Mouse (Mus musculus) left cerebral cortex, postnatal 10 days (tissue): ENCODE results near the gene Eps15l1. TPM values are rescaled to one million over a fixed set of nuclear protein-coding genes. Genes with fewer than 3 reads are reported as not detected.

Experiments
- DNase-seq, 2 experiments: peaks; one replicate each; pipeline ENCODE4 v3.0.0; 2021 to 2022; ENCODE audit warnings: low spot score in 2 of 2, mixed read lengths in 1 of 2; ENCODE audit errors: extremely low spot score in 1 of 2
- intact Hi-C: fragments of 180-260 bp; cut with DNase I; formaldehyde crosslinking; loops from one replicate; pipeline ENCODE4 v1.15.1; 2025
- total RNA-seq, 2 experiments: library from RNA; stranded (reverse); gene quantifications; 2 replicates each; pipeline ENCODE4 v1.2.3; 2021

The Eps15l1 gene
- total RNA-seq, 2 experiments from 2014 or later, result 69.6 to 72.0 TPM

GRCm38 (mm10) chr8:72420571-72421361, 494 bp downstream of the Eps15l1 start:
- DNase-seq, result peak; percentile 31 to 83
- intact Hi-C loops, result no loop called here

- no peak for DNase-seq
- intact Hi-C loops, result no loop called here
Observed at GRCm38 (mm10) chr8:72418073-72418472, 3.2 kb downstream of the Eps15l1 start.

GRCm38 (mm10) chr8:72415252-72415651, 6.0 kb downstream of the Eps15l1 start:
- intact Hi-C loops, result no loop called here
- no peak for DNase-seq

- DNase-seq, result no peak
- intact Hi-C loops, result no loop called here
Observed at GRCm38 (mm10) chr8:72413839-72414238, 7.4 kb downstream of the Eps15l1 start.

GRCm38 (mm10) chr8:72409443-72409842, 11.8 kb downstream of the Eps15l1 start:
- intact Hi-C loops, result no loop called here
- no peak for DNase-seq

- intact Hi-C loops, result no loop called here
- no peak for DNase-seq
Observed at GRCm38 (mm10) chr8:72407878-72408277, 13.4 kb downstream of the Eps15l1 start.

GRCm38 (mm10) chr8:72402981-72403380, 18.3 kb downstream of the Eps15l1 start:
- intact Hi-C loops, result no loop called here

GRCm38 (mm10) chr8:72401381-72401780, 19.9 kb downstream of the Eps15l1 start:
- intact Hi-C loops, result no loop called here
- no peak for DNase-seq

More at GRCm38 (mm10) chr8:72402981-72403380, 18.3 kb downstream of the Eps15l1 start:
- DNase-seq, result no peak

- intact Hi-C loops, result loop anchor here (5.0 kb wide), 1 partner anchor 77 kb away; no protein-coding TSS in a partner anchor
- no peak for DNase-seq
Observed at GRCm38 (mm10) chr8:72385737-72386136, 35.5 kb downstream of the Eps15l1 start.

- intact Hi-C loops, result no loop called here
- DNase-seq, result no peak
Observed at GRCm38 (mm10) chr8:72382395-72382794, 38.9 kb downstream of the Eps15l1 start.

GRCm38 (mm10) chr8:72380656-72381055, 40.6 kb downstream of the Eps15l1 start:
- no peak for DNase-seq
- intact Hi-C loops, result no loop called here

GRCm38 (mm10) chr8:72376900-72377299, 44.4 kb downstream of the Eps15l1 start:
- intact Hi-C loops, result no loop called here

GRCm38 (mm10) chr8:72376309-72376708, 45.0 kb downstream of the Eps15l1 start:
- DNase-seq, result no peak
- intact Hi-C loops, result no loop called here

More at GRCm38 (mm10) chr8:72376900-72377299, 44.4 kb downstream of the Eps15l1 start:
- DNase-seq, result no peak

GRCm38 (mm10) chr8:72375161-72375560, 46.1 kb downstream of the Eps15l1 start:
- DNase-seq, result no peak
- intact Hi-C loops, result no loop called here

GRCm38 (mm10) chr8:72372311-72372710, 48.9 kb downstream of the Eps15l1 start:
- intact Hi-C loops, result no loop called here
- DNase-seq, result no peak

- no peak for DNase-seq
- intact Hi-C loops, result no loop called here
Observed at GRCm38 (mm10) chr8:72371356-72371755, 49.9 kb downstream of the Eps15l1 start.

GRCm38 (mm10) chr8:72366435-72366834, 54.8 kb downstream of the Eps15l1 start:
- DNase-seq, result no peak
- intact Hi-C loops, result loop anchor here (5.0 kb wide), 2 partner anchors 104 to 189 kb away; no protein-coding TSS in a partner anchor

- intact Hi-C loops, result loop anchor here (5.0 kb wide), 2 partner anchors 104 to 189 kb away; no protein-coding TSS in a partner anchor
Observed at GRCm38 (mm10) chr8:72365826-72366225, 55.4 kb downstream of the Eps15l1 start.

GRCm38 (mm10) chr8:72365016-72365415, 56.2 kb downstream of the Eps15l1 start:
- intact Hi-C loops, result loop anchor here (5.0 kb wide), 2 partner anchors 103 to 188 kb away; no protein-coding TSS in a partner anchor
- no peak for DNase-seq

More at GRCm38 (mm10) chr8:72365826-72366225, 55.4 kb downstream of the Eps15l1 start:
- DNase-seq, result peak; percentile 42 to 87

- DNase-seq, result no peak
- intact Hi-C loops, result no loop called here
Observed at GRCm38 (mm10) chr8:72363457-72363856, 57.8 kb downstream of the Eps15l1 start.
